Mouse (Mus musculus): ENCODE data around the gene Gm8020. TPM values are rescaled to one million over a fixed set of nuclear protein-coding genes. Genes with fewer than 3 reads are reported as not detected.
"Not testable (repeated sequence)": the region's sequence is repeated elsewhere in the genome, so short reads cannot be mapped to it uniquely, and the experiment has no call there.

The Gm8020 gene
- polyA plus RNA-seq (2016; fragmentation: Nextera tagmentation; extraction: Ambion mirVana), result not detected in 2 replicates

DNA sequence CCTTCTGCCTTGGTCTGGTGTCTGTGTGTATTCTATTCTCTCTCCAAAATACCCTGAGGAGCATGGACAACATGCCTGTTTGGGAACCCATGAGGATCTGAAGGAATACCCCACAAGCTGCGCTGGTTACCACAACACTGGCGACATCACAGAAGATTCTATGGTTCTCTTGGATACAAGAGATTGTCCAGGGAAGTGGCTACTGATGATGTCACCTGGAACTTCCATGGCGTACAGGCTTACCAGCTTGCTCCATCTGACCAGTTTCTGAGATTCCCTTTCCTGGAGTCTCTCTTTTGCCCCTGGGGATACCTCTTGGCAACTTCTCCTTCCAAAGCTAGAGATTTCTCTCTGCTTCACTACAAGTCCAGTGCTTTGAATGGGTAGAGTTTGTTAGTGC is at the start of gene Gm8020:
Gene Gm8020 (minus strand): TSS at position 101 of the 400 bp plus-strand sequence.
- not testable (repeated sequence) for H3K4me1 ChIP-seq; H3K36me3 ChIP-seq; ATAC-seq (ENCODE audit: low FRiP score, low read depth); H3K27ac ChIP-seq; H3K9me3 ChIP-seq; H3K4me3 ChIP-seq; H3K4me2 ChIP-seq (replicated peaks); H3K9ac ChIP-seq; H3K27me3 ChIP-seq (replicated peaks)
- 94% methylated on average over 2 of the region's 3 CpGs for WGBS

DNA sequence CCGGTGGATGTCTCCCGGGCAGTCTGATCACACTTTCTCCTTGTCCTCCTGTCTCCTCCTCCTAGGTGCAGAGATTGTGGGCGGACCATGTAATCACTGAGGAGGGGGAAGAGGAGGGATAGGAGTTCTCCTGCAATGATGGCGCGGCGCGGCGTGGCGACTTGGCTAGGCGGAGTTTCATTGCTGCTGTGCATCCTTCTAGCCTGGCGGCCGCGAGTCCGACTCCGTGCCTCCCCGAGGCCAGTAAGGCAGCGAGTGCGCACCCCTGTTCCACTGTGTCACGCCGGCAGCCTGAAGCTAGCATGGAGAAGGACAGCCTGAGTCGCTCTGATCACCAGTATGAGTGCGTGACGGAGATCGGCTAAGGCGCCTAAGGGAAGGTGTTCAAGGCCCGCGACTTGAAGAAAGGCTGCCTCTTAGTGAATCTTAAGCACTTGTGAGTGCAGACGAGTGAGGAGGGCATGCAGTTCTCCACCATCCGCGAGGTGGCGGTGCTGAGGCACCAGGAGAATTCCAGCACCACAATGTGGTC is 41.1 kb upstream of the Gm8020 start:
- H3K4me2 ChIP-seq (replicated peaks); H3K27me3 ChIP-seq (replicated peaks); H3K9ac ChIP-seq; H3K27ac ChIP-seq; H3K4me3 ChIP-seq; H3K9me3 ChIP-seq; H3K4me1 ChIP-seq; H3K36me3 ChIP-seq: not testable (repeated sequence)
- WGBS, result 6% methylated on average over 27 of the region's 31 CpGs
- peak; percentile 79 for ATAC-seq (ENCODE audit: low FRiP score, low read depth)

DNA sequence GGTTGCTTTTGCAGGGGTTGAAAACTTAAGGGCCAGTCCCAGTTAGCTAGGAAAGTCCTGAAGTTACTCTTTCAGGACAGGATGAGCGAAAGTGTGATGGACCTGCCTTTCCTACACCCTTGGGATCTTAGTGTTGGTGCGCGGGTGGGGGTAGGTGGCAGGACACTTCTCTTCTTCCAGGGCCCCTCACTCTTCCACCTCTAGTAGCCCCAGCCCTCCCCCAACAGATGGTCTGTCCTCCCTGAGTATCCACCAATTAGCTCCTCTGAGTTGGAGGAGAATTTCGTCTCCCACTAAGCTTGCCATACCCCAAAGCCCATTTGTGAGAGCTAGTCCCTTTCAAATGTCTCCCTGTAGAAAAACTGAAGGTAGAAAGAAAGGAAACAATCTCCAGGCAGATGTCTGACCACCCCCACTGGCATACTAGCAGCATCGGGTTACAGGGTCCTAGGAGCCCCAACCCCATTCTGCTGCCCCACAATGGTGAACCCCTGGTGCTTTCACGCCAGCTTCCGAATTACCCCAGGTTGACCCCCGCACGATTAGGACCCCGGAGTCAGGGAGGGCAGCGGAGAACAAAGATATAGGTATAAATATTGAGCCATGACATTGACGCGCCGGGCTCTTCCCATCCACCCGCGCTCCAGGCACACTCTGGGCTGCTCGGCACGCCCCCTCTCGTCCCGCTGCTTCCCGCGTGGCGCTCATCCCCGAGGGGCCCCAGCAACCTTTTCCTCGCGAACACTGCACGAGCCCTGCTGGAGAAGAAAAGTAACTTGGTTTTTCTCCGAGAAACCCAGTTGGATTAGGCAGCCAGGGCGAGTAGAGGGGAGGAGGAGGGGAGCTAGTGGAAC is 40.4 kb upstream of the Gm8020 start:
- not testable (repeated sequence) for H3K27ac ChIP-seq; H3K27me3 ChIP-seq (replicated peaks); H3K36me3 ChIP-seq; H3K9me3 ChIP-seq; H3K9ac ChIP-seq; H3K4me1 ChIP-seq; H3K4me3 ChIP-seq; H3K4me2 ChIP-seq (replicated peaks)
- WGBS, result 16% methylated on average over 23 of the region's 29 CpGs
- peak; percentile 68; the same call in 1 of the 2 replicates for ATAC-seq (ENCODE audit: low FRiP score, low read depth)

DNA sequence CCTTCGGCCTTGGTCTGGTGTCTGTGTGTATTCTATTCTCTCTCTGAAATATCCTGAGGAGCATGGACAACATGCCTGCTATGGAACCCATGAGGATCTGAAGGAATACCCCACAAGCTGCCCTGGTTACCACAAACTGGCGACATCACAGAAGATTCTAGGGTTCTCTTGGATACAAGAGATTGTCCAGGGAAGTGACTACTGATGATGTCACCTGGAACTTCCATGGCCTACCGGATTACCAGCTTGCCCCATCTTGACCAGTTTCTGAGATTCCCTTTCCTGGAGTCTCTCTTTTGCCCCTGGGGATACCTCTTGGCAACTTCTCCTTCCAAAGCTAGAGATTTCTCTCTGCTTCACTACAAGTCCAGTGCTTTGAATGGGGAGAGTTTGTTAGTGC is 22.0 kb upstream of the Gm8020 start, which contains the start of gene Gm8024:
Gene Gm8024 (minus strand): TSS at position 101 of the 400 bp plus-strand sequence.
- not testable (repeated sequence) for ATAC-seq (ENCODE audit: low FRiP score, low read depth); H3K4me1 ChIP-seq; H3K4me3 ChIP-seq; H3K9me3 ChIP-seq; H3K9ac ChIP-seq; H3K27ac ChIP-seq; H3K36me3 ChIP-seq; H3K27me3 ChIP-seq (replicated peaks); H3K4me2 ChIP-seq (replicated peaks)
- WGBS, result 90% methylated on average over 1 of the region's 3 CpGs

DNA sequence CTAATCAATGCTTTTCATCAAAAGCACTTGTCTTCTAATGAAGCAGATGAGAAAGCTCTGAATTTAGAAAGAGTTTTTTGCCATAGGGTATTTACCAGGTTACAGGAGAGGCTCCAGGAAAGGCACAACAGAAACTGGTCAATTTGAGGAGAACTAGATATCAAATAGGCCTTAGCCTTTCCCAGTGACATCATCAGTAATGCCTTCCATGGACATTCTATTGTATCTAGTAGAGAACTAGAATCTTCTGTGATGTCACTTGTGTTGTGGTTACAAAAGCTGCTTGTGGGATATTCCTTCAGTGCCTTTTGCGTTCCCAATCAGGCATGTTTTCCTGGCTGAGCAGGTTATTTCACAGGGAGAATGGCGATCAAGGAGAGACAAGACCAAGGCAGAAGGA is 38.6 kb downstream of the Gm8020 start, which contains the start of gene Gm8011:
Gene Gm8011 (plus strand): TSS at position 301 of the 400 bp plus-strand sequence.
- not testable (repeated sequence) for H3K27me3 ChIP-seq (replicated peaks); H3K9ac ChIP-seq; H3K9me3 ChIP-seq; H3K27ac ChIP-seq; H3K36me3 ChIP-seq; ATAC-seq (ENCODE audit: low FRiP score, low read depth); H3K4me3 ChIP-seq; H3K4me1 ChIP-seq; H3K4me2 ChIP-seq (replicated peaks)
- 53% methylated on average over 2 of the region's 2 CpGs for WGBS

Other genes with a start within 250 kb of the Gm8020 start
- not detected in 2 replicates for gene Gm17026, start 242.3 kb downstream of the Gm8020 start, polyA plus RNA-seq (2016; fragmentation: Nextera tagmentation; extraction: Ambion mirVana)
- gene Gm9611, start 205.0 kb downstream of the Gm8020 start, polyA plus RNA-seq (2016; fragmentation: Nextera tagmentation; extraction: Ambion mirVana), result not detected in 2 replicates
- gene Gm7995, start 192.1 kb downstream of the Gm8020 start, polyA plus RNA-seq (2016; fragmentation: Nextera tagmentation; extraction: Ambion mirVana), result not detected in 2 replicates
- not detected in 2 replicates for gene Gm8005, start 62.7 kb downstream of the Gm8020 start, polyA plus RNA-seq (2016; fragmentation: Nextera tagmentation; extraction: Ambion mirVana)
- gene Gm8011, start 38.5 kb downstream of the Gm8020 start, polyA plus RNA-seq (2016; fragmentation: Nextera tagmentation; extraction: Ambion mirVana), result not detected in 2 replicates
- not detected in 2 replicates for gene Gm8024, start 21.9 kb upstream of the Gm8020 start, polyA plus RNA-seq (2016; fragmentation: Nextera tagmentation; extraction: Ambion mirVana)
- gene Gm17124, start 97.5 kb upstream of the Gm8020 start, polyA plus RNA-seq (2016; fragmentation: Nextera tagmentation; extraction: Ambion mirVana), result not detected in 2 replicates
- not detected in 2 replicates for gene Gm3633, start 139.6 kb upstream of the Gm8020 start, polyA plus RNA-seq (2016; fragmentation: Nextera tagmentation; extraction: Ambion mirVana)
- not detected in 2 replicates for gene Gm10378, start 153.6 kb upstream of the Gm8020 start, polyA plus RNA-seq (2016; fragmentation: Nextera tagmentation; extraction: Ambion mirVana)